Mouse (Mus musculus) embryonic facial prominence, embryonic 10.5 days (tissue): ENCODE results near the gene Mgat4b. TPM values are rescaled to one million over a fixed set of nuclear protein-coding genes. Genes with fewer than 3 reads are reported as not detected.

Experiments used
- DNase-seq: peaks from one replicate; pipeline ENCODE4 v3.0.0-alpha.2; 2017; ENCODE audit warnings: low spot score
- H3K27ac ChIP-seq: fragments of 300-500 bp; sonication (generic); replicated peaks from 2 replicates; pipeline ENCODE4 v1.5.1; 2016; ENCODE audit warnings: mild to moderate bottlenecking
- H3K27me3 ChIP-seq: fragments of 300-500 bp; sonication (generic); replicated peaks from 2 replicates; pipeline ENCODE4 v1.6.1; 2016; ENCODE audit warnings: low read depth, mild to moderate bottlenecking; ENCODE audit not compliant: poor library complexity, severe bottlenecking
- H3K36me3 ChIP-seq: fragments of 300-500 bp; sonication (generic); replicated peaks from 2 replicates; pipeline ENCODE4 v1.6.1; 2016; ENCODE audit warnings: mild to moderate bottlenecking, moderate library complexity
- H3K4me1 ChIP-seq: fragments of 300-500 bp; sonication (generic); 2 replicates; pipeline ENCODE4 v1.6.1; 2016
- H3K4me3 ChIP-seq: fragments of 300-500 bp; sonication (generic); 2 replicates; pipeline ENCODE4 v1.5.1; 2016; ENCODE audit warnings: mild to moderate bottlenecking, moderate library complexity
- H3K9me3 ChIP-seq: fragments of 300-500 bp; sonication (generic); 2 replicates; pipeline ENCODE4 v1.6.1; 2016; ENCODE audit warnings: mild to moderate bottlenecking
- WGBS: fragments of 180-500 bp; shearing (Covaris S2); methylation state at CpG from one replicate; pipeline ENCODE4 v1.1.7; 2016; 5-methylcytosine and 5-hydroxymethylcytosine counted together
- polyA plus RNA-seq: library from polyadenylated mRNA; unstranded; fragments of >200 nt; fragmentation: Nextera tagmentation; extraction: Ambion mirVana; gene quantifications from 2 replicates; pipeline ENCODE4 v1.2.1, GENCODE M21; 2016

Mgat4b gene
- polyA plus RNA-seq, 1 experiment from 2014 or later: 23.5 TPM

DNA sequence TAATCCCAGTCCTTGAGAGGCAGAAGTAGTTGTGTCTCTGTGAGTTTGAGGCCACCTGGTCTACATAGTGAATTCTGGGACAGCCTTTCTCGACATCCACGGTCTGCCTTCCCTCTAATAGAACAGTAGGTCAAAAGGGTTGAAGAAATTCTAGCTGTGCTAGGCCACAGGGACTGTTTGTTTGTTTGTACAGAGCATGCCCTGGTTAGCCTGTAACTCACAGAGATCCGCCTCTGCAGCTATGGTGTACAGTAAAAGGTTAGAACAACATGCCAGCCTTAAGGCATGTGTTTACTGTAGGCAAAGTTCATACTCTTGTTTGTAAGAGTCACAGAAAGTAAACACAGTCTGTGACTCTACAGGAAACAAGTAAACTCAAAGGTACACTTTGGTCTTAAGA is 25.9 kb upstream of the Mgat4b start:
- Histone ChIP-seq H3K4me1 (no peaks in the 10 kb centered on the region), H3K27me3 (no peaks in the 10 kb centered on the region), H3K9me3 (no peaks in the 10 kb centered on the region), H3K36me3 (peaks cover 32% of the 10 kb centered on the region), H3K4me3 (no peak overlapping the region), H3K27ac (no peak overlapping the region)
- 81% methylated on average over 3 of the region's 3 CpGs for WGBS
- DNase-seq: no peak

DNA sequence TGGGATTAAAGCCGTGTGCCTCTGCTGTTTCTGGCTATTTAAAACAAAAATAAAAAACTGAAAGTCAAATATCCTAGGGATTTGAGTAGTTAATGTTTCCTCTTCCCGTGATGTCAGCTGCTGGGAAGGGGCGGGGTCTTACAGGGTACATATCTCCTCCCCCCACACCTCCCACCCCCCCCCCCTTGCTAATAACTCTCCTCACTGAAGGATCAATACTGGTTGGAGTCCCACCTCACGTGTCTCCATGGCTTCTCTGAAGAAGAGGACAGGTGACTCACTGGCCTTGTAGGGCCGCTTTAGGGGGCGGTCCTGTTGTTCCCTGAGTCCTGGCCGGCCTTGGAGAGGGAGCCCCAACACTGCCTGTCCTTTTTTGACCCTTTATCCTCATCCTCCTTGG is 22.0 kb upstream of the Mgat4b start:
- WGBS: 79% methylated on average over 7 of the region's 7 CpGs
- Histone ChIP-seq H3K4me1 (no peaks in the 10 kb centered on the region), H3K4me3 (no peak overlapping the region), H3K27me3 (no peaks in the 10 kb centered on the region), H3K9me3 (no peaks in the 10 kb centered on the region), H3K27ac (no peak overlapping the region), H3K36me3 (peaks cover 25% of the 10 kb centered on the region; the same call in 1 of the 2 replicates)
- no peak for DNase-seq

DNA sequence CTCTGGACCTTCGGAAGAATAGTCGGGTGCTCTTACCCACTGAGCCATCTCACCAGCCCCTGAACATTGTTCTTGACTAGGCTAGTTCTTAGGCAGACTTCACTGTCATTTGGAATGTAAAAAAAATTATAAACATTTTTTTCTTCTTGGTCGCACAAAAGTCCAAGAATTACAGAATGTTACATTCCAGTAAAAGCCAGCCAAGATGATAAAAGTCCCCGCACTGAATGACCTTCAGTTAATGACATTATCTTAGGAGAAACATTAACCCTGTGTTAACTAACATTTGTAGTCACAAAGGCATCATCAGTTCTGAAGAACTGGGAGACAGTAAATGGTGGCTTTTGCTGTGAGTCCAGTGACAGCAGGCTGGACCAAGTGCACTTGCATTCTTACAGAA is 20.3 kb upstream of the Mgat4b start:
- no peak for DNase-seq
- 87% methylated on average over 4 of the region's 4 CpGs for WGBS

DNA sequence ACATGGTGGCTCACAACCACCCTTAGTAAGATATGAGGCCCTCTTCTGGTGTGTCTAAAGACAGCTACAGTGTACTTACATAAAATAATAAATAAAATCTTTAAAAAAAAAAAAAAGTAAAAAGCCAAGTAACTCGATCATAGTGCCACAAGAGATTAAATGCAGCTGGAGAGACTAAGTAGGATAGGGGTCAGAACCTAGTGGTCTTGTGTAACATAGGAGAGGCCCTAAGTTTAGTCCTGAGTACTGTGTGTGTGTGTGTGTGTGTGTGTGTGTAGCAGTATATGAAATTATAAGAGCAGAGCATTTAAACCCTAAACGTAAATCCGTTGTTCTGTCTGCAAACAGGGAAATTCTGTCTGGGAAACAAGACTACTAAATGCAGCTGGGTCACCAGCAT is 18.4 kb upstream of the Mgat4b start:
- WGBS: 90% methylated on average over 3 of the region's 3 CpGs
- DNase-seq: no peak
- no peaks in the 10 kb centered on the region for H3K4me1 ChIP-seq
- H3K27me3 ChIP-seq: no peaks in the 10 kb centered on the region
- no peak overlapping the region for H3K4me3 ChIP-seq
- peaks cover 49% of the 10 kb centered on the region for H3K36me3 ChIP-seq
- H3K27ac ChIP-seq: no peak overlapping the region
- H3K9me3 ChIP-seq: no peaks in the 10 kb centered on the region

More for the DNA sequence above, 20.3 kb upstream of the Mgat4b start:
- Histone ChIP-seq H3K27ac (no peak overlapping the region), H3K4me3 (no peak overlapping the region), H3K9me3 (no peaks in the 10 kb centered on the region), H3K36me3 (peaks cover 32% of the 10 kb centered on the region), H3K4me1 (no peaks in the 10 kb centered on the region), H3K27me3 (no peaks in the 10 kb centered on the region)

DNA sequence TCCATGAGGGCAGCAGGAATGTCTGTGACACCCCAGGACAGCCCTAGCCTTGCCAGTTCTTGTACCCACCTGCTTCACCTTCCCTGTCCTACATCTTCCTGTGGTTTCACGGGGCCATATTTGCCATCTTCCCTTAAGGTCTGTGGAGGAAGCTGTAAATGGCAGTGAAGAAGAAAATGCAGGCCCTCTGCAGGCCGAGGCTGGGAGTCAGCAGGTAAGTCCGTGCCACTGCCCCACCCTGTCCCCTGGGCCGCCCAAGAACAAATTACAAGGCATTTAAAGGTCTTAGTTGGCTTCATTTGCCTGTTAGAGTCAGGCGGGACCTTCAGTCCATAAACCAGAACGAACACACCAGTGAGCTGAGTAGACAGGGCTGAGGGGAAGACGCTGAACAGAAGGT is 16.6 kb upstream of the Mgat4b start:
- DNase-seq: no peak
- no peak overlapping the region for H3K4me3 ChIP-seq
- H3K27ac ChIP-seq: no peak overlapping the region
- H3K4me1 ChIP-seq: no peaks in the 10 kb centered on the region
- peaks cover 60% of the 10 kb centered on the region for H3K36me3 ChIP-seq
- no peaks in the 10 kb centered on the region for H3K27me3 ChIP-seq
- WGBS: 77% methylated on average over 7 of the region's 7 CpGs
- H3K9me3 ChIP-seq: no peaks in the 10 kb centered on the region

DNA sequence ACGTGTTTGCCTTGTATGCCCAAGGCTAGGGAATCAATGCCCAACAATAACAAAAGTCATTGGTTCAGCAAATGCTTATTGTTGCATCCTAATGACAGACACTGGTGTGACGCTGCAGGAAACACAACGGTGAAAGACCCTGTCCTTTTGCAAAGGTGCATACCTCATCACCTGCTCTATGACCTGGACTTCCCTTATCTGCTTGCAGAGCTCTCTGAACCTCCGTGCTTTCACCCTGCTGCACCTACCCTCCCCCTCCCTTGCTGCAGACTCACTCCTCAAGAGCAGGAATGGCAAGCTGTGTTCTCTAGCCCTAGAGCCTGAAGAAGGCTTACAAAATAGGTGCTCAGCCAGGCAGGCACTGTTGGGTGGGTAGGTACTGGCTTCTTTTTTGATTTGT is 15.9 kb upstream of the Mgat4b start:
- WGBS: 85% methylated on average over 4 of the region's 4 CpGs
- H3K27me3 ChIP-seq: no peaks in the 10 kb centered on the region
- H3K36me3 ChIP-seq: peaks cover 68% of the 10 kb centered on the region
- H3K4me1 ChIP-seq: no peaks in the 10 kb centered on the region
- H3K4me3 ChIP-seq: no peak overlapping the region
- H3K9me3 ChIP-seq: no peaks in the 10 kb centered on the region
- H3K27ac ChIP-seq: no peak overlapping the region
- no peak for DNase-seq

DNA sequence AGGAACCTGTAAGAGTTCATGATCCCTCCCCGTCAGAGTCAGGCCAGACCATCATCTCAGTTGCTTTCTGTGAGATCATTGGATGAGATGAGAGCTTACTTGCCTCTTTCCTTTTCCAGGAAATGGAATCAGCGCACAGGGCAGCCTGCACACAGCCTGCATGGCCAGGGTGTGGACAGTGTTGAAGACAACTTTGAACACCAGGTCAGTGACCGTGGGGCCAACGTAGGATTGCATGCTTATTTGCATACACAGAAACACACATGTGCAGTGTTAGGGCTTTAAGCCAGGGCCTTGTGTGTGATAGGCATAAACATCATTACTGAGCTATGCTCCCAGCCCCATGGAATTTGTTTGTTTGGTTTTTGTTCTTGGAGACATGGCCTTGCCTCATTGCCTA is 13.2 kb upstream of the Mgat4b start:
- WGBS: 92% methylated on average over 4 of the region's 4 CpGs
- H3K4me3 ChIP-seq: no peak overlapping the region
- H3K9me3 ChIP-seq: no peaks in the 10 kb centered on the region
- no peak for DNase-seq
- no peak overlapping the region for H3K27ac ChIP-seq
- H3K4me1 ChIP-seq: no peaks in the 10 kb centered on the region
- H3K36me3 ChIP-seq: peaks cover 86% of the 10 kb centered on the region
- H3K27me3 ChIP-seq: no peaks in the 10 kb centered on the region

DNA sequence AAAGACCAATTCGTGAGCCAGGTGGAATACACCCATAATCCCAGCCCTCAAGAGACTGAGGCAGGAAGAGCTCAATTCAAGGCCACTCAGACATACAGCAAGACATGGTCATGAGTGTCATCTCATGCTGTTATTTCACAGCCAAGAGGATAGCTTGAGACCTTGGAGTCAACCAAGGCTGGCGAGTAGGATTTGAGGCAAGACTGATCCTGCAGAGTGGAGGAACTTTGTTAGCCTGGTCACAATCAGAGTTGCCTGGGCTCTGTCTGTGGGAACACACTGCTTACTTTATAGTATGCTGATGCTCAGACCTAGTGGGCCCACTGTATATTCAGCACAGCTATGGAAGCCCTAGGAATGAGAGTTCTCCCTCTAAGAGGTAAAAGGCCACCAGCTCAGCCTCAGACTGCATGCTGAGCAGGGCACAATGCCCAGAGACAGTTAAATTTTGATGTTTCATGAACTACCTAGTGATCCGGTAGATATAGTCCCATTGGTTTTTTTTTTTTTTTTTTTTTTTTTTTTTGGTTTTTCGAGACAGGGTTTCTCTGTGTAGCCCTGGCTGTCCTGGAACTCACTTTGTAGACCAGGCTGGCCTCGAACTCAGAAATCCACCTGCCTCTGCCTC is 12.4 kb upstream of the Mgat4b start:
- WGBS: 95% methylated on average over 4 of the region's 5 CpGs
- no peaks in the 10 kb centered on the region for H3K27me3 ChIP-seq
- H3K36me3 ChIP-seq: peaks cover 95% of the 10 kb centered on the region
- no peak overlapping the region for H3K4me3 ChIP-seq
- H3K9me3 ChIP-seq: no peaks in the 10 kb centered on the region
- H3K4me1 ChIP-seq: no peaks in the 10 kb centered on the region
- no peak for DNase-seq
- no peak overlapping the region for H3K27ac ChIP-seq

DNA sequence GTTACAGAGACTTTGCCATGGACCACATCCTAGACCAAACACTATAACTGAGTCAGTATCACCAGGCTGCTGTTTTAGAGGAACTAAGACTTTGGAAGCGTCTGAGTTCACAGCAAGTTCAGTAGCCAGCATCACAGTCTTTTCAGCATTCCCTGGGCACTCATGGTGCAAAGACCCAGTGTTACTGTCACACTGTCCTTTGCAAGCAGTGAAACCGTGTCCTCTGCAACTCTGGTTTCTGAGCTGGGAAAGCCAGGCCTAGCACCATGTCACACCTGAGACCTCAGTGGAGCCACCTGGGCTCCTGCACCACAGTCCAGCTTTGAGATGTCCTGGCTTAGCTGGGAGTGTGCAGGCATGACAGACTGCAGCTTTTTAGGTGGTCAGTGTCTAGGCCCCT is 11.8 kb upstream of the Mgat4b start:
- H3K4me1 ChIP-seq: no peaks in the 10 kb centered on the region
- 89% methylated on average over 2 of the region's 2 CpGs for WGBS

DNA sequence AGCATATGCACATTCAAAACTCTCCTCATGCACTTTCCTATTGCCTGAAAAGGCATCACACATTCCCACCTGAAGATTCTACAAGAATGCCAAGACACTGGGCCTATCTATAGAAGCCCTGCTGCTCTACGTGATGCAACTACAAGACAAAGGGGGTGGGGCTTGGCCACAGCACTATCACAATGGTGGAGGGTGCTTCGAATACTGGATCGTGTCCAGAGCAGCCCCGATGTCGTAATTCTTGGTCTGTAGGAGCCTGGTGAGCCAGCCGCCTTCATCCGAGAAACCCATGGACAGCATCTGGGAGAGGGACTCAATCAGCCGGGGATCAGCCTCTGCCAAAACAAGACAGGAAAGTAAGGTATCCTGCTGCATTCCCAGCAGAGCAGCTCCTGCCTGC is 10.1 kb upstream of the Mgat4b start:
- Histone ChIP-seq H3K4me3 (no peak overlapping the region), H3K27ac (no peak overlapping the region), H3K36me3 (peaks cover 99% of the 10 kb centered on the region), H3K27me3 (no peaks in the 10 kb centered on the region), H3K9me3 (no peaks in the 10 kb centered on the region), H3K4me1 (no peaks in the 10 kb centered on the region)
- 94% methylated on average over 8 of the region's 8 CpGs for WGBS
- DNase-seq: no peak

More for the DNA sequence above, 11.8 kb upstream of the Mgat4b start:
- Histone ChIP-seq H3K9me3 (no peaks in the 10 kb centered on the region), H3K4me3 (no peak overlapping the region), H3K27me3 (no peaks in the 10 kb centered on the region), H3K36me3 (peaks cover 98% of the 10 kb centered on the region), H3K27ac (no peak overlapping the region)
- no peak for DNase-seq

DNA sequence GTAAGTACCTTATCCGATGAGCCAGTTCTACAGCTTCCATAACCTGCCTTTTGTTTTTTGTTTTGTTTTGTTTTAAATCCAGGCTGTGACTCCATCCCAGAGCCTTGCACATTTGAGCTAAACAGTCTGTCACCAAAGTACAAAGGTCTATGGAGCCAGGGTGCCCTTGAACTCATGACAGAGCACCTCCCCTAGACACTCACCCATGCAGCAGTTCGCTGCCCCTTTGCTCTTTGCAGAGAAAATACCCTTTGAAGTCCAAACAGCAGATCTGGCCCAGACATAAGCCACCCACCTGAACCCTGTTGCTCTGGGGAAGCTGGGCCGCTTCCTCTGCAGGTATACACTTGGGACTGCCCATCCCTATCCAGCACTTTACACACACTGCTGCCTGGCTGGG is 9.1 kb upstream of the Mgat4b start:
- H3K4me3 ChIP-seq: no peak overlapping the region
- H3K27me3 ChIP-seq: no peaks in the 10 kb centered on the region
- peaks cover 100% of the 10 kb centered on the region for H3K36me3 ChIP-seq
- WGBS: 92% methylated on average over 3 of the region's 3 CpGs
- DNase-seq: no peak
- H3K4me1 ChIP-seq: no peaks in the 10 kb centered on the region
- H3K27ac ChIP-seq: no peak overlapping the region
- no peaks in the 10 kb centered on the region for H3K9me3 ChIP-seq

DNA sequence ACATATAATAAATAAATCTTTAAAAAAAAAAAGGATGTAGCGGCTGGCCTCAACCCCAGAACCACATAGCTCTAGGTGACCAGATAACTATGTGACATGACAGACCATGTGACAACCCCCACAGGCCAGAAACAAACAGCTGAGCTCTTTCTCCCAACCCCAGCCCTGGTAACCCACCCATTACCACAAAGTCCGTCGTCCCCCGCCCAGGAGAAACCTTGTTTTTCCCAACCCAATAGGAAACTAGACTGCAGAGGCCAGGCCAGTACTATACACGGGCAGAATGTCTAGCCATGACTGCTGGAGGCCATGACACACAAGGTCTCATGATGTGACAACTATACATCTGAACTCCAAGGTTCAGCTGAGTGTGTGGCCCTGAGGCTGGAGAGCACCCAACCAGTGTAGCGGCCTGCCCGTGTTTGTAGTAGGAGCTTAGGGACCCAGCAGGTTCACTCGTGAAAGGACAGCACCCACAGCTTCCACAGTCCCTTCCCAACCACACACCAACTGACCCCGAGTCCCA is 7.3 kb upstream of the Mgat4b start:
- Histone ChIP-seq H3K27me3 (no peaks in the 10 kb centered on the region), H3K4me1 (no peaks in the 10 kb centered on the region), H3K4me3 (no peak overlapping the region), H3K9me3 (no peaks in the 10 kb centered on the region), H3K27ac (no peak overlapping the region), H3K36me3 (peaks cover 100% of the 10 kb centered on the region)
- DNase-seq: no peak
- 91% methylated on average over 9 of the region's 9 CpGs for WGBS

DNA sequence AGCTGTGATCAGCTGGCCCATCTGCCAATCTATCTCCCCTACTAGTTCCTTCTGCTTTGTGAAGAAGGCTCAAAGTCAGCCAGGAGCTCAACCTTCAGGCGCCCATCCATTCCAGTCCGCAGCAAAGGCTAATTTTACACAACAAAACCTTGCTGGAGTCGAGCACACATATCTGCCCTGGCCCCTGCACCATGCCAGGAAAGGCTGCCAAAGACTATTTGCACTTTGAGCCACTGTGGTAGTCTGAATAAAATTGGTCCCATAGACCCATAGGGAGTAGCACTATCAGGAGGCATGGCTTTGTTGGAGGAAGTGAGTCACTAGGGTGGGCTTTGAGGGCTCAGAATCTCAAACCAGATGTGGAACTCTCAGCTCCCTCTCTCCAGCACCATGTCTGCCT is 5.3 kb upstream of the Mgat4b start:
- no peak overlapping the region for H3K27ac ChIP-seq
- no peak overlapping the region for H3K4me3 ChIP-seq
- no peaks in the 10 kb centered on the region for H3K9me3 ChIP-seq
- peaks cover 8% of the 10 kb centered on the region for H3K4me1 ChIP-seq
- peaks cover 83% of the 10 kb centered on the region for H3K36me3 ChIP-seq
- DNase-seq: no peak
- no peaks in the 10 kb centered on the region for H3K27me3 ChIP-seq
- 94% methylated on average over 3 of the region's 3 CpGs for WGBS
